ENCODE assay signal across 11 mouse cellular contexts in genomic region chr3:82406336-82406735, GRCm38 (mm10). TPM values are rescaled to one million over a fixed set of nuclear protein-coding genes. Genes with fewer than 3 reads are reported as not detected.
DNase-seq lines count a peak whose midpoint lies in the region; ATAC-seq and TF ChIP-seq lines count a peak whose summit lies in the region.
"Had no signal": no experiment of that assay in that cellular context is flagged by ENCODE, and none has a peak within 500 bp of the region (broad histone marks: within the 10 kb centered on the region; RNA-seq: fewer than 3 reads in every experiment).

No protein-coding gene starts in this region.

- ATAC-seq in cerebellum, adult (ENCODE audit: insufficient number of reproducible peaks, low FRiP score, low TSS enrichment), result peak; percentile 95
- ATAC-seq in lung, postnatal 0 days, result no peak
- ATAC-seq in intestine, embryonic 16.5 days, result no peak
- ATAC-seq: activated CD4-positive, CD25-positive, alpha-beta regulatory T cell, adult 4 months had no signal

- no peak overlapping the region for H3K27ac ChIP-seq in lung, postnatal 0 days (ENCODE audit: low read length)
- H3K27ac ChIP-seq in intestine, embryonic 16.5 days (ENCODE audit: low read length), result no peak overlapping the region
- H3K27ac ChIP-seq: liver, embryonic 13.5 days had no signal

- TF ChIP-seq CTCF in lung, postnatal 0 days (IDR thresholded peaks at IDR 0.05), result no peak

- TF ChIP-seq EP300 in lung, postnatal 0 days (IDR thresholded peaks at IDR 0.05), result no peak

- no peaks in the 10 kb centered on the region for H3K36me3 ChIP-seq in lung, postnatal 0 days (ENCODE audit: insufficient read depth, low read length)
- H3K36me3 ChIP-seq in intestine, embryonic 16.5 days (ENCODE audit: control insufficient read depth, insufficient read depth, low read length), result no peaks in the 10 kb centered on the region
- H3K36me3 ChIP-seq: liver, embryonic 13.5 days had no signal

- DNase-seq in cerebellum, postnatal 10 days, result peak; percentile 98 to 99
- peak; percentile 74 to 90 for DNase-seq in layer of hippocampus, adult 18-20 months (ENCODE audit: low spot score in 2 of 2)
- DNase-seq in left cerebral cortex, postnatal 4 days, result peak; percentile 94
- DNase-seq in ovary, adult 18-20 months (ENCODE audit: low spot score), result no peak
- DNase-seq in heart, postnatal 36 days, result no peak
- DNase-seq in lung, postnatal 0 days (ENCODE audit: low spot score), result no peak
- DNase-seq: gastrocnemius, postnatal 14 days; liver, embryonic 13.5 days had no signal

- H3K4me1 ChIP-seq in lung, postnatal 0 days (ENCODE audit: insufficient read depth, low read depth, low read length), result no peaks in the 10 kb centered on the region
- H3K4me1 ChIP-seq in intestine, embryonic 16.5 days (ENCODE audit: control insufficient read depth, insufficient read depth, low read length), result no peaks in the 10 kb centered on the region
- H3K4me1 ChIP-seq: liver, embryonic 13.5 days had no signal

- no peak overlapping the region for H3K4me2 ChIP-seq in lung, postnatal 0 days (replicated peaks; ENCODE audit: low read depth, low read length)
- no peak overlapping the region for H3K4me2 ChIP-seq in intestine, embryonic 16.5 days (ENCODE audit: low read depth, low read length)
- H3K4me2 ChIP-seq: liver, embryonic 13.5 days had no signal

- intact Hi-C loops in left cerebral cortex, postnatal 4 days (cut with DNase I), result loop anchor here (2.0 kb wide), 1 partner anchor 450 kb away; no protein-coding TSS in a partner anchor
- intact Hi-C loops in heart, postnatal 36 days (cut with DNase I), result no loop called here

- no peaks in the 10 kb centered on the region for H3K27me3 ChIP-seq in lung, postnatal 0 days (replicated peaks; ENCODE audit: insufficient read depth, low read length)
- no peaks in the 10 kb centered on the region for H3K27me3 ChIP-seq in intestine, embryonic 16.5 days (replicated peaks; ENCODE audit: control insufficient read depth, insufficient read depth, low read length)
- H3K27me3 ChIP-seq: liver, embryonic 13.5 days had no signal

- WGBS in lung, postnatal 0 days, result 68% methylated on average over 3 of the region's 3 CpGs
- WGBS in intestine, embryonic 16.5 days, result 76% methylated on average over 3 of the region's 3 CpGs

- H3K9me3 ChIP-seq in lung, postnatal 0 days (ENCODE audit: low read length), result no peaks in the 10 kb centered on the region
- no peaks in the 10 kb centered on the region for H3K9me3 ChIP-seq in intestine, embryonic 16.5 days (ENCODE audit: control insufficient read depth, low read length)
- H3K9me3 ChIP-seq: liver, embryonic 13.5 days had no signal

- no peak overlapping the region for H3K4me3 ChIP-seq in lung, postnatal 0 days (ENCODE audit: low read depth, low read length)
- H3K4me3 ChIP-seq in intestine, embryonic 16.5 days (ENCODE audit: low read length), result no peak overlapping the region
- H3K4me3 ChIP-seq: liver, embryonic 13.5 days had no signal

- no peak overlapping the region for H3K9ac ChIP-seq in lung, postnatal 0 days (replicated peaks; ENCODE audit: low read depth)
- no peak overlapping the region for H3K9ac ChIP-seq in intestine, embryonic 16.5 days (ENCODE audit: low read depth, low read length)
- H3K9ac ChIP-seq: liver, embryonic 13.5 days had no signal

RNA-seq across cellular contexts. Expression of gene Map9, which starts 48.5 kb away (rescaled TPM):
- 10 to 100 TPM; 75.9 to 80.5 TPM for total RNA-seq in layer of hippocampus, adult 18-20 months (2021)
- 100 to 1,000 TPM; 145 to 155 TPM for total RNA-seq in left cerebral cortex, postnatal 4 days (2021)
- 1 to 10 TPM; 1.8 to 2.1 TPM for total RNA-seq in heart, postnatal 36 days (2021)
- polyA plus RNA-seq in lung, postnatal 0 days (2015; fragmentation: Nextera tagmentation; extraction: Ambion mirVana), result 5.2 and 6.0 TPM in 2 replicates
- 4.5 and 4.7 TPM in 2 replicates for polyA plus RNA-seq in intestine, embryonic 16.5 days (2015; fragmentation: Nextera tagmentation; extraction: Ambion mirVana)

Comparison
In these comparisons a context has a peak if more than half of its experiments do, and no peak if none do; other contexts are left out.
1. DNase-seq: peak in cerebellum, postnatal 10 days (2 of 2), layer of hippocampus, adult 18-20 months (2 of 2) and left cerebral cortex, postnatal 4 days (single experiment); none in ovary, adult 18-20 months (single experiment), heart, postnatal 36 days (0 of 2) and lung, postnatal 0 days (single experiment).
2. RNA of gene Map9, which starts 48.5 kb away (total RNA-seq): 145 to 155 TPM in left cerebral cortex, postnatal 4 days and 75.9 to 80.5 TPM in layer of hippocampus, adult 18-20 months; 1.8 to 2.1 TPM in heart, postnatal 36 days; every median in the first group is over 10 times any median in the second.